Mouse (Mus musculus): ENCODE data around the gene Padi6. TPM values are rescaled to one million over a fixed set of nuclear protein-coding genes. Genes with fewer than 3 reads are reported as not detected.
A peak's percentile ranks its signal among the peaks of the same experiment; 100 is the strongest.

Gene Padi6
- polyA plus RNA-seq, 1 experiment from 2014 or later, result not detected

GRCm38 (mm10) chr4:140680731-140681397 lies 61.6 kb downstream of the Padi6 start:
- no peak overlapping the region for H3K4me2 ChIP-seq
- H3K9me3 ChIP-seq (replicated peaks), result no peaks in the 10 kb centered on the region
- peaks cover 66% of the 10 kb centered on the region for H3K4me1 ChIP-seq (replicated peaks)
- ATAC-seq (ENCODE audit: low read depth) (no peak), DNase-seq (no peak)
- WGBS (ENCODE audit: insufficient replicate concordance), result 40% methylated on average over 8 of the region's 8 CpGs
- H3K4me3 ChIP-seq (replicated peaks), result no peak overlapping the region
- no peak overlapping the region; the same call in 1 of the 2 replicates for H3K9ac ChIP-seq
- H3K27ac ChIP-seq, result peak overlapping the region; percentile 71
- H3K36me3 ChIP-seq, result no peaks in the 10 kb centered on the region
- no peaks in the 10 kb centered on the region for H3K27me3 ChIP-seq

GRCm38 (mm10) chr4:140679723-140680380 lies 62.6 kb downstream of the Padi6 start:
- H3K27ac ChIP-seq, result peak overlapping the region; percentile 23; the same call in 1 of the 2 replicates
- WGBS (ENCODE audit: insufficient replicate concordance), result 19% methylated on average over 16 of the region's 18 CpGs
- H3K4me1 ChIP-seq (replicated peaks), result peaks cover 56% of the 10 kb centered on the region
- peak overlapping the region; percentile 53 for H3K9ac ChIP-seq
- peak overlapping the region; percentile 30; the same call in 1 of the 2 replicates for H3K4me3 ChIP-seq (replicated peaks)
- peak overlapping the region; percentile 51 for H3K4me2 ChIP-seq
- H3K27me3 ChIP-seq, result no peaks in the 10 kb centered on the region
- DNase-seq (peak; percentile 72), ATAC-seq (ENCODE audit: low read depth) (no peak)
- H3K9me3 ChIP-seq (replicated peaks), result no peaks in the 10 kb centered on the region
- no peaks in the 10 kb centered on the region for H3K36me3 ChIP-seq

GRCm38 (mm10) chr4:140679038-140679437 lies 63.4 kb downstream of the Padi6 start:
- no peak overlapping the region for H3K9ac ChIP-seq
- peak overlapping the region; percentile 51; the same call in 1 of the 2 replicates for H3K4me2 ChIP-seq
- no peak for DNase-seq
- no peak overlapping the region for H3K4me3 ChIP-seq (replicated peaks)
- 7% methylated on average over 5 of the region's 5 CpGs for WGBS (ENCODE audit: insufficient replicate concordance)
- no peaks in the 10 kb centered on the region for H3K27me3 ChIP-seq
- no peaks in the 10 kb centered on the region for H3K9me3 ChIP-seq (replicated peaks)
- H3K27ac ChIP-seq, result no peak overlapping the region
- H3K36me3 ChIP-seq, result no peaks in the 10 kb centered on the region
- peaks cover 48% of the 10 kb centered on the region for H3K4me1 ChIP-seq (replicated peaks)
- ATAC-seq (ENCODE audit: low read depth), result no peak

Small RNA genes within 50 kb of the gene (microRNA-seq; reads per million reads assigned to microRNA genes)
- gene Gm23045 (not detected), gene Gm25951 (not detected)

Other genes with a start within 250 kb of the Padi6 start
- gene Arhgef10l, start 76.6 kb downstream of the Padi6 start, polyA plus RNA-seq (2015; fragmentation: Nextera tagmentation; extraction: Ambion mirVana), result 2.6 and 2.7 TPM in 2 replicates
- gene Rcc2, start 42.1 kb downstream of the Padi6 start, polyA plus RNA-seq (2015; fragmentation: Nextera tagmentation; extraction: Ambion mirVana), result 20.6 and 25.7 TPM in 2 replicates
- gene Padi4, start 31.6 kb upstream of the Padi6 start, polyA plus RNA-seq (2015; fragmentation: Nextera tagmentation; extraction: Ambion mirVana), result 0.36 and 0.37 TPM in 2 replicates
- gene Padi3, start 68.0 kb upstream of the Padi6 start, polyA plus RNA-seq (2015; fragmentation: Nextera tagmentation; extraction: Ambion mirVana), result 0.21 and 0.23 TPM in 2 replicates
- 0.03 and 0.06 TPM in 2 replicates for gene Padi1, start 103.1 kb upstream of the Padi6 start, polyA plus RNA-seq (2015; fragmentation: Nextera tagmentation; extraction: Ambion mirVana)
- gene Padi2, start 163.7 kb upstream of the Padi6 start, polyA plus RNA-seq (2015; fragmentation: Nextera tagmentation; extraction: Ambion mirVana), result 1.9 and 2.4 TPM in 2 replicates
- 242 TPM in 2 replicates for gene Sdhb, start 218.6 kb upstream of the Padi6 start, polyA plus RNA-seq (2015; fragmentation: Nextera tagmentation; extraction: Ambion mirVana)
- gene Atp13a2, start 244.2 kb upstream of the Padi6 start, polyA plus RNA-seq (2015; fragmentation: Nextera tagmentation; extraction: Ambion mirVana), result 15.6 and 16.1 TPM in 2 replicates

Data from liver, embryonic 13.5 days (tissue).